Mouse (Mus musculus) midbrain, embryonic 13.5 days (tissue): ENCODE measurements around the gene Cux1. TPM values are rescaled to one million over a fixed set of nuclear protein-coding genes. Genes with fewer than 3 reads are reported as not detected.
A peak's percentile ranks its signal among the peaks of the same experiment; 100 is the strongest.

ENCODE experiments used
- ATAC-seq: fragments of 200-750 bp; cut with Nextera tagmentation; 2 replicates; pipeline ENCODE4 v1.8.0; 2017; ENCODE audit warnings: mild to moderate bottlenecking, moderate TSS enrichment, moderate library complexity
- H3K27ac ChIP-seq: fragments of 300-500 bp; sonication (generic); 2 replicates; pipeline ENCODE4 v1.5.1; 2015; ENCODE audit warnings: inconsistent platforms, mild to moderate bottlenecking, moderate library complexity
- H3K27me3 ChIP-seq: fragments of 300-500 bp; sonication (generic); 2 replicates; pipeline ENCODE4 v1.6.1; 2015; ENCODE audit warnings: mild to moderate bottlenecking, inconsistent platforms
- H3K36me3 ChIP-seq: fragments of 300-500 bp; sonication (generic); 2 replicates; pipeline ENCODE4 v1.6.1; 2015; ENCODE audit warnings: mild to moderate bottlenecking, inconsistent platforms
- H3K4me1 ChIP-seq: fragments of 300-500 bp; sonication (generic); replicated peaks from 2 replicates; pipeline ENCODE4 v1.6.1; 2015; ENCODE audit warnings: inconsistent platforms
- H3K4me2 ChIP-seq: fragments of 300-500 bp; sonication (generic); replicated peaks from 2 replicates; pipeline ENCODE4 v1.6.1; 2015; ENCODE audit warnings: moderate library complexity, mild to moderate bottlenecking, inconsistent platforms
- H3K4me3 ChIP-seq: fragments of 300-500 bp; sonication (generic); replicated peaks from 2 replicates; pipeline ENCODE4 v1.5.1; 2015; ENCODE audit warnings: mild to moderate bottlenecking, inconsistent platforms
- H3K9ac ChIP-seq: fragments of 300-500 bp; sonication (generic); replicated peaks from 2 replicates; pipeline ENCODE4 v1.6.1; 2015; ENCODE audit warnings: mild to moderate bottlenecking, inconsistent platforms
- H3K9me3 ChIP-seq: fragments of 300-500 bp; sonication (generic); 2 replicates; pipeline ENCODE4 v1.6.1; 2016; ENCODE audit warnings: mild to moderate bottlenecking, inconsistent platforms
- WGBS: fragments of 180-500 bp; shearing (Covaris S2); methylation state at CpG from one replicate; pipeline ENCODE4 v1.1.7; 2015; 5-methylcytosine and 5-hydroxymethylcytosine counted together
- polyA plus RNA-seq: library from polyadenylated mRNA; unstranded; fragments of >200 nt; fragmentation: Nextera tagmentation; extraction: Ambion mirVana; gene quantifications from 2 replicates; pipeline ENCODE4 v1.2.1, GENCODE M21; 2015

The Cux1 gene
- polyA plus RNA-seq, 1 experiment from 2014 or later: 126 TPM

DNA sequence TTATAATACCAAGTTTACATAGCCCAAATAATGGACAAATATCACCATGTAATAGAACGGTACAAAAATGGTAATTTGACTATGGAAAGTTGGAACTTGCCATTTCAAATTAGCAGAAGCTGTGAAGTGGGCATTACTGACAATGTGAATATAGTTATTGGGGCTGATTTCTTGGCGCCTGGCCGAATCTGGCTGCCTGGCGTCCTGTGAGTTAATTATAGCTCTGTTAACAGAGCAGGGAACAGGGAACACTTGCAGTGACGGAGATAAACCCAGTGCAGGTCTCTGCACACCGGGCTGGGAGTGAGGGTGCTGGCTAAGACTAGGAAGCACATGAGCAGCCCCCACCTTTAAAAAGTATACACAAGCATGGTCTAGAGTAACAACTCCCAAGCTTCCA lies 104.7 kb downstream of the Cux1 start:
- Histone ChIP-seq H3K4me1 (peaks cover 42% of the 10 kb centered on the region), H3K9ac (no peak overlapping the region), H3K9me3 (no peaks in the 10 kb centered on the region), H3K4me2 (no peak overlapping the region), H3K27me3 (no peaks in the 10 kb centered on the region), H3K4me3 (no peak overlapping the region), H3K36me3 (0 out of 2 replicates have a peak, but pooled peaks cover 3% of the 10 kb centered on the region), H3K27ac (no peak overlapping the region)
- WGBS: 76% methylated on average over 6 of the region's 6 CpGs
- no peak for ATAC-seq

DNA sequence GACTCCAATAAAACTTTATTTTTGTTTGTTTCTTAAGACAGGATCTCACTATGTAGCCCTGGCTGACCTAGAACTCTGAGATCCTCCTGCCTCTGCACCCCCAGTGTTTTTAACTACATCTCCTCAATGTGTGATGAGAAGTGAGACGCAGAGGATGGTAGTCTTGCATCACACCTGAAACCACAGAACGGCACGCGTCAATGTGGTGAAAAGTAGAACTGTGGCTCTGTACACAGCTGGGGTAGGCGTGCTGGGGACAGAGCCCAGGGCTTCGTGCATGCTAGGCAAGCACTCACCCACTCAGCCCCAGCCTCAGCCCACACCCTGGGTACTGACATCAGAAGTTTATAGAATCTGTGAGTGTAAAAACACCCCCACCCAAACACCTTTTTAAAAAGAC lies 107.4 kb downstream of the Cux1 start:
- Histone ChIP-seq H3K27me3 (no peaks in the 10 kb centered on the region), H3K4me1 (peaks cover 18% of the 10 kb centered on the region), H3K9ac (no peak overlapping the region), H3K27ac (no peak overlapping the region), H3K36me3 (0 out of 2 replicates have a peak, but pooled peaks cover 3% of the 10 kb centered on the region), H3K4me3 (no peak overlapping the region), H3K4me2 (no peak overlapping the region), H3K9me3 (no peaks in the 10 kb centered on the region)
- 94% methylated on average over 6 of the region's 6 CpGs for WGBS
- no peak for ATAC-seq

DNA sequence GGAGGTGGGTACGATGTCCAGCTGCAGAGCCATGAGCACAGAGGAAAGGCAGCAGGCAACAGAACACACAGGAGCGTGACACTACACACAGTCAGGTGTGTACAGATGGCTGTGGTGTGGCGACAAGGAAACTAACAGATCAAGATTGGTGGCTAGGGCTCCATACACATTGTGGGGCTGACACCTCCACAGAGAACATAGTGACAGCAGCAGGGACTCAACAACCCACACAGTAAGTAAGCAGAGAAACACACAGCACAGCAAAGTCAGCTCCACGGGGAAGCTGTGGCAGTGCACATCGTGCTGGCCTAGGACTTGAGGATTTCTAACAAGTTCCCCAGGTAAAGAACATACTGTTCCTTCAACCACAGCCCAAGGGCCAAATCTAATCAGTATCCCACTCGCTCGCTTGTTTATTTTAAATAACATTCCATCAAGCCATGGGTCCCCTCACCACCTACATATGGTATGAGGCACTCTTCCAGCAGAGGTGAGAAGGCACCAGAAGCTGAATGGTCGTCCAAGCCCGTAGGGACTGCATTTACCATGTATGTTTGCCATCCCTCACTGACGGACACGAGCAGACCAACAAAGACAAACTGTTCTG lies 108.3 kb downstream of the Cux1 start:
- no peak overlapping the region for H3K4me2 ChIP-seq
- WGBS: 90% methylated on average over 11 of the region's 11 CpGs
- no peak overlapping the region for H3K4me3 ChIP-seq
- no peak for ATAC-seq
- peaks cover 10% of the 10 kb centered on the region; the same call in 1 of the 2 replicates for H3K4me1 ChIP-seq
- H3K9me3 ChIP-seq: no peaks in the 10 kb centered on the region
- H3K27ac ChIP-seq: no peak overlapping the region
- H3K36me3 ChIP-seq: 0 out of 2 replicates have a peak, but pooled peaks cover 1% of the 10 kb centered on the region
- H3K9ac ChIP-seq: no peak overlapping the region
- H3K27me3 ChIP-seq: no peaks in the 10 kb centered on the region

DNA sequence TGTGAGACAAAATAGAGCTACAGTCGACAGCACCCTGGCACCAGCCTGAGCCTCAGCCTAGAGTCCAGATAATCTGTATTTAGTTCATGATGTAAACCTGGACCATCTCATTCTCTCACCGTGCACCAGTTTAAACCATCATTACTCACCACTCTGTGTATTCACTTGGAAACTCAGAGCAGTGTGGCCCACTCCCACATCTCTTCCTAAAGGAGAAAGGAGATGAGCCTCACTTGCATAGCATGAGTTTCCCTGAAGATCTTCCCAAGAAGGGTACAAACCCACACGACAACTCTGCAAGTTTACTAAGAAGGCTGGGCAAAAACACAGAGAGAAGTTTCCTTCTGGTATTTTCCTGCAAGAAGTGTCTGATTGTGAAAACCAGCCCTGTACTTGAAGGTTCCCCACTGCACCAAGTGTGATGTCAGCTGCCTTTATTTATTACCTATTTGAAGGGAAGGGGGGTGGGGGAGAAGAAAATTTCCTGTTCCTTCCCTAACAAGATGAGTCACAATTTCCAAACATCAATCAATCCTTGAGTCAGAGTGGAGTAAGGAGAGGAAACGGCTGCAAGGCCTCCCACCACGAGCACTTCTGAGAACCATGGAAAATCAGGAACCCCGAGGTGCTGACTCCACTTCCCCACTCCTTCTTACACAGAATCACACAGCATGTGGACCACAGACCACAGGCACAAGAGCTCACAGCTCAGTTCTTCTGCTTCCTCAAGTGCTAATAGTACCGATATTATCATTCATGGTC lies 109.0 kb downstream of the Cux1 start:
- WGBS: 80% methylated on average over 7 of the region's 7 CpGs
- no peaks in the 10 kb centered on the region for H3K27me3 ChIP-seq
- H3K4me3 ChIP-seq: no peak overlapping the region
- H3K27ac ChIP-seq: no peak overlapping the region
- no peaks in the 10 kb centered on the region for H3K36me3 ChIP-seq
- no peak overlapping the region for H3K4me2 ChIP-seq
- no peak for ATAC-seq
- H3K9ac ChIP-seq: no peak overlapping the region
- 0 out of 2 replicates have a peak, but pooled peaks cover 5% of the 10 kb centered on the region for H3K4me1 ChIP-seq
- no peaks in the 10 kb centered on the region for H3K9me3 ChIP-seq

DNA sequence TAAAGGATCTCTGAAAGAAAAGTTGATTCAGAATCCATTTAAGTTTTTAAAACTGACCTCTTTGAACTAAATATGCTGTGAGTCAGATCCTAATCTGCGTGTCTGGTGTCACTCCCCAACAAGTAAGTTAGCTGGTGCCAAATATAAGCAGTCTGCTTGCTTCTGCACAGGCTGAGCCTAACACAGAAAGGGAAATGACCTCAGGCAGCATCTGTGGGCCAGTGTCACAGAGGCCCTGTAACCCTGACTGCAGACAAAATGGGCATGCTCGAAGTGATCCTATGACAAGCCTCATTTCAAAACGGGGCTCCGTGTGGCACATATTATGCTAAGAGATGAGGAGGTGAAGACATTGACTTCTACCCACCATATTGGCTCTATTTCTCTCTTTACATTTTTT lies 110.9 kb downstream of the Cux1 start:
- H3K4me2 ChIP-seq: no peak overlapping the region

DNA sequence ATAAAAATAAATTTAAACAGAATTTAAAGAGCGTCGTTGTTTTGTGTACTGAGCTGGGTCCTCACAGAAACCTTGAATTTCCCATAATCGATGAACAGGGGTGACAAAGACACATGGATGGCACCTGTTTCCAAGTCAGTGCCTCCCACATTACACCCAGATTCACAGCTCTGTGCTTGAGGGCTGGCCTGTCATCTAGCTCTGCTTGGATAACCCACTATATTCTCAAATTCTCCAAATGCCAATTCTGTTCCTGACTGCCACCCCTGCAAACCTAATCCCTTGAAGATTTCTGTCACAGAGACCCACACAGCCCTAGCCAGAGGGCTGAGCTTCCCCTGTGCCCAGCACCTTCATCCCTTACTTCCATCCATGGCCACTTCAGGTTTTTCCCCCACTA lies 114.6 kb downstream of the Cux1 start:
- H3K4me3 ChIP-seq: no peak overlapping the region
- no peak overlapping the region for H3K9ac ChIP-seq
- ATAC-seq: no peak
- no peaks in the 10 kb centered on the region for H3K36me3 ChIP-seq
- no peak overlapping the region for H3K4me2 ChIP-seq
- H3K4me1 ChIP-seq: no peaks in the 10 kb centered on the region
- WGBS: 97% methylated on average over 3 of the region's 3 CpGs
- H3K27ac ChIP-seq: no peak overlapping the region
- no peaks in the 10 kb centered on the region for H3K9me3 ChIP-seq
- no peaks in the 10 kb centered on the region for H3K27me3 ChIP-seq

More for the DNA sequence above, 110.9 kb downstream of the Cux1 start:
- 89% methylated on average over 4 of the region's 4 CpGs for WGBS
- Histone ChIP-seq H3K4me1 (no peaks in the 10 kb centered on the region), H3K9me3 (no peaks in the 10 kb centered on the region), H3K4me3 (no peak overlapping the region), H3K27me3 (no peaks in the 10 kb centered on the region), H3K27ac (no peak overlapping the region), H3K36me3 (no peaks in the 10 kb centered on the region), H3K9ac (no peak overlapping the region)
- ATAC-seq: no peak

DNA sequence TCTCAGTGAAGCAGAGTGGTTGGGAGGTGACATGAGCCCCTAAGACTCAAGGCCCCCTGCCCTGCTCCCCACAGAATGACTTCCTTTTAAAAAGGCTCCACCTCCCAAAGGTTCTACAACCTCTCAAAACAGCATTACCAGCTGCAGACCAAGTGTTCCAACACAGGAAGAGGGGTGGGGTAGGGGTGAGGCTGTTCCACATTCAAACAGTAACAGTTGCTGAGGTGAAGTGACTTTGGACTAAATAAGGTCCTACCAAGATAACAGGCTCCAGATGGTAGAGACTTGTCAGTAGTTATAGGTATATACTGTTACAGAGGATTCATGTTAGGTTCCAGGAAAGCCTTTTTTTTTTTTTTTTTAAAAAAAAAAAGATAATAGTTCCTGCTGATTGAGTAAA lies 117.5 kb downstream of the Cux1 start:
- no peak overlapping the region for H3K9ac ChIP-seq
- no peak for ATAC-seq
- no peaks in the 10 kb centered on the region for H3K36me3 ChIP-seq
- H3K9me3 ChIP-seq: no peaks in the 10 kb centered on the region
- H3K4me1 ChIP-seq: no peaks in the 10 kb centered on the region
- no peak overlapping the region for H3K4me3 ChIP-seq
- no peak overlapping the region for H3K27ac ChIP-seq
- H3K4me2 ChIP-seq: no peak overlapping the region
- H3K27me3 ChIP-seq: no peaks in the 10 kb centered on the region

DNA sequence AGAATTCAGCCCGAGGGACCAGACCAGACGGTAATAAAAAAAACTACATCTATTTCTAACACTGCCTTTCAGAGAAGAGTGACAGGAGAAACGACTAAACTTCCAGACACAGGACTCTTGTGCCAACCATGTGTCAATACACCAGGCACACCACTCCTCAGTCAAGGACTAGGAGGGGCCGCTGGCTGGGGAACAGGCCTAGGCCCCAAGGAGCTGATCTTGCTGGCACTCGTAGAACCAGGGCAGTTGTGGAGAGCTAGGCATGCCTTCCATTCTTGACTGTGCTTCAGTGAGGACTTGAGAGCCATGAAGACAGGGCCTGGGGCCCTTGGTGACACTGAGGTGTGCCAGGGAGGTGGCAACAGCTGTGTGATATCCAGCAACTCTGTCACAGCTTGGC lies 121.3 kb downstream of the Cux1 start:
- ATAC-seq: no peak
- Histone ChIP-seq H3K4me1 (peaks cover 12% of the 10 kb centered on the region), H3K9ac (no peak overlapping the region), H3K9me3 (no peaks in the 10 kb centered on the region), H3K36me3 (0 out of 2 replicates have a peak, but pooled peaks cover under 1% of the 10 kb centered on the region), H3K4me3 (no peak overlapping the region), H3K27ac (no peak overlapping the region), H3K27me3 (no peaks in the 10 kb centered on the region), H3K4me2 (no peak overlapping the region)
- WGBS: 91% methylated on average over 5 of the region's 5 CpGs

GRCm38 (mm10) chr5:136442238-136443187 lies 124.8 kb downstream of the Cux1 start:
- Histone ChIP-seq H3K4me1 (peaks cover 12% of the 10 kb centered on the region), H3K9ac (no peak overlapping the region), H3K4me2 (no peak overlapping the region), H3K27ac (peak overlapping the region; percentile 32; the same call in 1 of the 2 replicates), H3K9me3 (no peaks in the 10 kb centered on the region), H3K36me3 (peaks cover 6% of the 10 kb centered on the region; the same call in 1 of the 2 replicates), H3K4me3 (no peak overlapping the region), H3K27me3 (no peaks in the 10 kb centered on the region)
- 63% methylated on average over 11 of the region's 11 CpGs for WGBS
- ATAC-seq: 0 out of 2 replicates have a peak, but pooled peaks have one; percentile 40

- no peaks in the 10 kb centered on the region for H3K27me3 ChIP-seq
- no peaks in the 10 kb centered on the region for H3K9me3 ChIP-seq
- peaks cover 19% of the 10 kb centered on the region for H3K4me1 ChIP-seq
- 82% methylated on average over 4 of the region's 4 CpGs for WGBS
- no peak for ATAC-seq
- H3K9ac ChIP-seq: no peak overlapping the region
- H3K27ac ChIP-seq: no peak overlapping the region
- no peak overlapping the region for H3K4me3 ChIP-seq
- no peaks in the 10 kb centered on the region for H3K36me3 ChIP-seq
- no peak overlapping the region for H3K4me2 ChIP-seq
Measured at GRCm38 (mm10) chr5:136429647-136430046, 137.6 kb downstream of the Cux1 start.

- no peaks in the 10 kb centered on the region for H3K27me3 ChIP-seq
- H3K36me3 ChIP-seq: no peaks in the 10 kb centered on the region
- H3K9ac ChIP-seq: no peak overlapping the region; the same call in 1 of the 2 replicates
- WGBS: 63% methylated on average over 6 of the region's 6 CpGs
- H3K9me3 ChIP-seq: no peaks in the 10 kb centered on the region
- no peak overlapping the region for H3K4me2 ChIP-seq
- H3K4me3 ChIP-seq: no peak overlapping the region
- H3K4me1 ChIP-seq: peaks cover 19% of the 10 kb centered on the region
- ATAC-seq: no peak
- peak overlapping the region; percentile 51; the same call in 1 of the 2 replicates for H3K27ac ChIP-seq
Measured at GRCm38 (mm10) chr5:136428498-136429060, 138.7 kb downstream of the Cux1 start.
